Mouse (Mus musculus) neural tube, embryonic 11.5 days (tissue): ENCODE data around the gene Sass6. TPM values are rescaled to one million over a fixed set of nuclear protein-coding genes. Genes with fewer than 3 reads are reported as not detected.
"Not testable (repeated sequence)": the region's sequence is repeated elsewhere in the genome, so short reads cannot be mapped to it uniquely, and the experiment has no call there.

Experiments used
- ATAC-seq: fragments of 200-750 bp; cut with Nextera tagmentation; 2 replicates; pipeline ENCODE4 v1.8.0; 2017; ENCODE audit warnings: moderate number of reproducible peaks, mild to moderate bottlenecking, moderate TSS enrichment, moderate library complexity; ENCODE audit not compliant: insufficient read depth, low FRiP score, low TSS enrichment
- DNase-seq: peaks from one replicate; pipeline ENCODE4 v3.0.0-alpha.2; 2015; ENCODE audit warnings: low spot score
- H3K27ac ChIP-seq: fragments of 300-500 bp; sonication (generic); 2 replicates; pipeline ENCODE4 v1.5.1; 2014; ENCODE audit warnings: low read depth, mild to moderate bottlenecking, low read length
- H3K27me3 ChIP-seq: fragments of 300-500 bp; sonication (generic); 2 replicates; pipeline ENCODE4 v1.6.1; 2014; ENCODE audit warnings: mild to moderate bottlenecking, low read length, mixed read lengths; ENCODE audit not compliant: control insufficient read depth, insufficient read depth
- H3K36me3 ChIP-seq: fragments of 300-500 bp; sonication (generic); 2 replicates; pipeline ENCODE4 v1.6.1; 2014; ENCODE audit warnings: mild to moderate bottlenecking, low read length, moderate library complexity, mixed read lengths; ENCODE audit not compliant: control insufficient read depth, insufficient read depth
- H3K4me1 ChIP-seq: fragments of 300-500 bp; sonication (generic); 2 replicates; pipeline ENCODE4 v1.6.1; 2014; ENCODE audit warnings: low read length, mixed read lengths; ENCODE audit not compliant: control insufficient read depth, insufficient read depth
- H3K4me2 ChIP-seq: fragments of 300-500 bp; sonication (generic); 2 replicates; pipeline ENCODE4 v1.6.1; 2014; ENCODE audit warnings: low read depth, mild to moderate bottlenecking, moderate library complexity
- H3K4me3 ChIP-seq: fragments of 300-500 bp; sonication (generic); 2 replicates; pipeline ENCODE4 v1.5.1; 2014; ENCODE audit warnings: low read depth, low read length
- H3K9ac ChIP-seq: fragments of 300-500 bp; sonication (generic); 2 replicates; pipeline ENCODE4 v1.6.1; 2014; ENCODE audit warnings: mild to moderate bottlenecking, low read length
- H3K9me3 ChIP-seq: fragments of 300-500 bp; sonication (generic); 2 replicates; pipeline ENCODE4 v1.6.1; 2016; ENCODE audit warnings: low read length; ENCODE audit not compliant: control insufficient read depth
- WGBS: fragments of 180-500 bp; shearing (Covaris S2); extraction: QIAGEN DNeasy Blood & Tissue Kit; methylation state at CpG from one replicate; pipeline ENCODE4 v1.1.7; 2014; 5-methylcytosine and 5-hydroxymethylcytosine counted together
- polyA plus RNA-seq: library from polyadenylated mRNA; unstranded; fragments of >200 nt; fragmentation: Nextera tagmentation; extraction: Ambion mirVana; gene quantifications from 2 replicates; pipeline ENCODE4 v1.2.1, GENCODE M21; 2014

The Sass6 gene
- polyA plus RNA-seq, 1 experiment from 2014 or later: 33.0 TPM

DNA sequence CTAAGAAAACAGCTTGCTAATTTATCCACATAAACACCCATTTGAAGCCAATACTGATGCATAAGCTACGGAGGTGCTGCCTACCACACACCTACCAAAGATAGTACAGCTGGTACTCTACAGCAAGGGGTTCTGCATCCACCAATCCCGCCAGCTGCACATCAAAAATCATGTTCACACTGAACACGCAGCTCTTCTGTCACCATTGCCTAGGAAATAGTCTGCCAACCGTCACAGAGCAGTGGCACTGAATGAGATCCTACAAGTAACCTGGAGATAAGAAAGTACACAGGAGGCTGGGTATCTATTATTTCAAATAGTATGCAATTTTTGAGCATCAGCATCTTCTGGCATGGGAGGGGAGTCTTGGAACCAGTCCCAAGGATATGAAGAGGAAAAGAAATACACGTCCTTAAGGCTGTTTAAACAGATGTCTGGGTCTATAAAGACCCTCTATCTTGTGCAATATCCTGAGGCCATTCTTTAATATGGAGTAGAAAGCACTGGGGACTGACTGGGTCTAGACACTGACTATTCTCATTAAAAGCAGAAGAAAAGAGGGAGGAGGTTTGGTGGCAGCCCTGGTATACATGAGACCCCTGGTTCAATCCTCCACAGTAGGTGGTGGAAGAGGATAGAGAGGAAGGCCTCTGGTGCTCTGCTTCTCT, 58.6 kb downstream of the Sass6 start:
- Histone ChIP-seq H3K9ac (no peak overlapping the region), H3K36me3 (no peaks in the 10 kb centered on the region; the same call in 1 of the 2 replicates), H3K27ac (no peak overlapping the region), H3K4me1 (peaks cover 3% of the 10 kb centered on the region; the same call in 1 of the 2 replicates), H3K4me2 (no peak overlapping the region), H3K9me3 (no peaks in the 10 kb centered on the region), H3K27me3 (no peaks in the 10 kb centered on the region), H3K4me3 (no peak overlapping the region)
- 87% methylated on average over 5 of the region's 5 CpGs for WGBS
- DNase-seq (no peak), ATAC-seq (no peak)

- WGBS: 94% methylated on average over 11 of the region's 11 CpGs
- H3K36me3 ChIP-seq, ATAC-seq, H3K4me3 ChIP-seq, H3K9me3 ChIP-seq, DNase-seq, H3K27ac ChIP-seq, H3K9ac ChIP-seq, H3K27me3 ChIP-seq, H3K4me2 ChIP-seq, H3K4me1 ChIP-seq: not testable (repeated sequence)
Measured at GRCm38 (mm10) chr3:116654051-116654450, 59.3 kb downstream of the Sass6 start.

DNA sequence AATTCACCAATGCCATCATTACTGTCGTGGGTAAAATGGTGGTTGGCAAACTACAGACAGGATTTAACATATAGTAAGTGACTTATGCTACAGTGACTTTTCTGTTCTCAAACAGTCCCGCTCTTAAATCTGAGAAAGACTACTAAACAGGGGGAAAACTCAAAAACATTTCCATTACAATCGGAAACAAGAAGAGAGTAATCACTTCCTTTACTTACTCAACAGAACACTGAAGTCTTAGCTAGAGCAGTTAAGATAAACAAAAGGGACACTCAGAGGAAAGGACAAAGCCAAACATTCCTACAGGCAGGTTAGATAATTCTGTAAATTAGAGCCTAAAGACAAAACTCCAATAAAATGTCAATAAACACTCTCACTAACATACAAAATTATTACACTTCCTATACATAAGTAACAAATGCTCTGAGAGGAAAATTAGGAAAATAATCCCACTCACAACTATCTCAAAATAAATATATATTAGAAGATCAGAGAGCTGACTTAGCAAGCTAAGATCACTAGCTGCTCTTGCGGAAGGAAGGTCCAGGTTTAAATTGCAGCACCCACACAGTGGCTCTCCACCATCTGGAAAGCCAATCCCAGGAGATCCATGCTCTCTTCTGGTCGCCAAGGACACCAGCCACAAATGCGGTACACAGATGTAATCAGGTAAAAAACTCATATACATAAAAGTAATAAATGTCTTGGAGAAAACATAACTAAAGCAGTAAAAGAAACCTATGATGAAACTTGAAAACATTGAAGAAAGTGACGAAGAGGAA, 61.6 kb downstream of the Sass6 start:
- Histone ChIP-seq H3K36me3 (no peaks in the 10 kb centered on the region), H3K4me1 (peaks cover 7% of the 10 kb centered on the region; the same call in 1 of the 2 replicates), H3K27ac (no peak overlapping the region), H3K9me3 (no peaks in the 10 kb centered on the region), H3K4me2 (no peak overlapping the region), H3K9ac (no peak overlapping the region), H3K27me3 (no peaks in the 10 kb centered on the region), H3K4me3 (no peak overlapping the region)
- ATAC-seq (no peak), DNase-seq (no peak)
- WGBS: 80% methylated on average over 7 of the region's 7 CpGs

DNA sequence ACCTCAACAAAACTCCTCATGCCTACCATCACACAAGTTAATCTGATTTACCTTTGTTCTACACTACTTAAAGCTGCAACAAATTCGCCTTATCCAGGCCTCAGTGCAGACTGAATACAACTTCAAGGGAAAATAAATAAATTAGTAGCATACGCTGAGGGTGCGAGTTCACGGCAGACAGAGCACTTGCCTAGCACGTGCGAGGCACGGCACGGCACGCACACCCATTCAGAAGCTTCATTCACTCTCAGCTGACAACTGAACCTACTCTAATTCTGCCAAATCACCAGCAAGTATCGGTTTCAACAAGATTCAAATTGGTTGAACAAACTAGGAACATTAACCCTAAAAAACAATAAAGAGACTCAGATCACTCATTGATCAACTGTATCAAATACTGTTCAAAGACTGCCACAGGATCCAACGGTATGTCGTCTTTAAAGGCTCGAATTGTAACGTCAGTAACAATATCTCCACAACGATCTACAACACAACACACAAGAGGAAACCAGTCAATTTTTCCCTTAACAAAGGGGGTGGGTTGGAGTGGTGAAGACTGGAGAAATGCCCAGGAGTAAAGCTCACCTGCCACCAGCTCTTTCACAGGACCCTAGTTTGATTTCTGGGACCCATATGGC, 64.3 kb downstream of the Sass6 start:
- no peak for ATAC-seq
- WGBS: 85% methylated on average over 15 of the region's 15 CpGs

GRCm38 (mm10) chr3:116659856-116660430, 65.2 kb downstream of the Sass6 start:
- no peak overlapping the region for H3K4me3 ChIP-seq
- no peak overlapping the region for H3K27ac ChIP-seq
- H3K4me1 ChIP-seq: peaks cover 7% of the 10 kb centered on the region; the same call in 1 of the 2 replicates
- WGBS: 85% methylated on average over 13 of the region's 13 CpGs
- no peak overlapping the region for H3K4me2 ChIP-seq
- DNase-seq: no peak
- H3K9ac ChIP-seq: no peak overlapping the region
- no peaks in the 10 kb centered on the region for H3K36me3 ChIP-seq
- ATAC-seq: no peak
- H3K9me3 ChIP-seq: no peaks in the 10 kb centered on the region
- H3K27me3 ChIP-seq: no peaks in the 10 kb centered on the region

More for the DNA sequence above, 64.3 kb downstream of the Sass6 start:
- Histone ChIP-seq H3K27ac (no peak overlapping the region), H3K9ac (no peak overlapping the region), H3K9me3 (no peaks in the 10 kb centered on the region), H3K36me3 (no peaks in the 10 kb centered on the region), H3K4me1 (peaks cover 7% of the 10 kb centered on the region; the same call in 1 of the 2 replicates), H3K4me3 (no peak overlapping the region), H3K4me2 (no peak overlapping the region), H3K27me3 (no peaks in the 10 kb centered on the region)
- DNase-seq: no peak

GRCm38 (mm10) chr3:116661288-116661869, 66.6 kb downstream of the Sass6 start:
- ATAC-seq (no peak), DNase-seq (no peak)
- Histone ChIP-seq H3K27ac (peak overlapping the region; percentile 93), H3K36me3 (no peaks in the 10 kb centered on the region), H3K4me2 (peak overlapping the region; percentile 72), H3K9ac (peak overlapping the region; percentile 96), H3K4me1 (peaks cover 7% of the 10 kb centered on the region; the same call in 1 of the 2 replicates), H3K9me3 (no peaks in the 10 kb centered on the region), H3K4me3 (peak overlapping the region; percentile 97), H3K27me3 (no peaks in the 10 kb centered on the region)
- WGBS: 8% methylated on average over 16 of the region's 16 CpGs

GRCm38 (mm10) chr3:116661870-116662414, 67.2 kb downstream of the Sass6 start:
- ATAC-seq (peak; percentile 82), DNase-seq (peak; percentile 76)
- H3K27ac ChIP-seq: peak overlapping the region; percentile 93
- peak overlapping the region; percentile 96 for H3K9ac ChIP-seq
- peaks cover 7% of the 10 kb centered on the region; the same call in 1 of the 2 replicates for H3K4me1 ChIP-seq
- H3K9me3 ChIP-seq: no peaks in the 10 kb centered on the region
- H3K4me3 ChIP-seq: peak overlapping the region; percentile 97
- WGBS: under 1% methylated on average over 67 of the region's 68 CpGs
- peak overlapping the region; percentile 72 for H3K4me2 ChIP-seq
- no peaks in the 10 kb centered on the region for H3K27me3 ChIP-seq
- H3K36me3 ChIP-seq: no peaks in the 10 kb centered on the region

- under 1% methylated on average over 39 of the region's 39 CpGs for whole genome bisulfite sequencing
- H3K9ac ChIP-seq: peak within 1 kb of the TSS; percentile 96
- peaks cover 7% of the 10 kb centered on the region; the same call in 1 of the 2 replicates for H3K4me1 ChIP-seq
- peak within 1 kb of the TSS; percentile 72 for H3K4me2 ChIP-seq
- peak; percentile 98 for DNase-seq
- peak within 1 kb of the TSS; percentile 93 for H3K27ac ChIP-seq
- H3K36me3 ChIP-seq: no peaks in the 10 kb centered on the region
- H3K27me3 ChIP-seq: no peaks in the 10 kb centered on the region
- ATAC-seq: peak; percentile 99
- no peaks in the 10 kb centered on the region for H3K9me3 ChIP-seq
- peak within 1 kb of the TSS; percentile 97 for H3K4me3 ChIP-seq
Measured at GRCm38 (mm10) chr3:116662463-116662863, 67.7 kb downstream of the Sass6 start, which contains the start of gene Mfsd14a. Gene Mfsd14a, minus strand, starts transcription at chr3:116662677.
